Mouse (Mus musculus) hindbrain, embryonic 15.5 days (tissue): ENCODE data around the gene Ormdl3. TPM values are rescaled to one million over a fixed set of nuclear protein-coding genes. Genes with fewer than 3 reads are reported as not detected.

ENCODE experiments used
- ATAC-seq: fragments of 200-750 bp; cut with Nextera tagmentation; 2 replicates; pipeline ENCODE4 v1.8.0; 2017; ENCODE audit warnings: low read depth, moderate number of reproducible peaks, moderate TSS enrichment; ENCODE audit not compliant: low FRiP score
- H3K27ac ChIP-seq: fragments of 300-500 bp; sonication (generic); replicated peaks from 2 replicates; pipeline ENCODE4 v1.5.1; 2015; ENCODE audit warnings: mild to moderate bottlenecking, inconsistent platforms
- H3K27me3 ChIP-seq: fragments of 300-500 bp; sonication (generic); 2 replicates; pipeline ENCODE4 v1.6.1; 2015; ENCODE audit warnings: control low read depth, inconsistent platforms
- H3K36me3 ChIP-seq: fragments of 300-500 bp; sonication (generic); 2 replicates; pipeline ENCODE4 v1.6.1; 2015; ENCODE audit warnings: control low read depth, inconsistent platforms
- H3K4me1 ChIP-seq: fragments of 300-500 bp; sonication (generic); replicated peaks from 2 replicates; pipeline ENCODE4 v1.6.1; 2015; ENCODE audit warnings: control low read depth, inconsistent platforms
- H3K4me2 ChIP-seq: fragments of 300-500 bp; sonication (generic); 2 replicates; pipeline ENCODE4 v1.6.1; 2015; ENCODE audit warnings: moderate library complexity, mild to moderate bottlenecking, inconsistent platforms
- H3K4me3 ChIP-seq: fragments of 300-500 bp; sonication (generic); 2 replicates; pipeline ENCODE4 v1.5.1; 2015; ENCODE audit warnings: mild to moderate bottlenecking, inconsistent platforms
- H3K9ac ChIP-seq: fragments of 300-500 bp; sonication (generic); 2 replicates; pipeline ENCODE4 v1.6.1; 2015; ENCODE audit warnings: inconsistent platforms
- H3K9me3 ChIP-seq: fragments of 300-500 bp; sonication (generic); 2 replicates; pipeline ENCODE4 v1.6.1; 2016; ENCODE audit warnings: control low read depth, inconsistent platforms
- WGBS: fragments of 180-500 bp; shearing (Covaris S2); methylation state at CpG from one replicate; pipeline ENCODE4 v1.1.7; 2015; 5-methylcytosine and 5-hydroxymethylcytosine counted together
- polyA plus RNA-seq: library from polyadenylated mRNA; unstranded; fragments of >200 nt; fragmentation: Nextera tagmentation; extraction: Ambion mirVana; gene quantifications from 2 replicates; pipeline ENCODE4 v1.2.1, GENCODE M21; 2015

Ormdl3 gene
- polyA plus RNA-seq, 1 experiment from 2014 or later = 108 TPM

GRCm38 (mm10) chr11:98546529-98547307 is 40.5 kb downstream of the Ormdl3 start:
- peaks cover 16% of the 10 kb centered on the region for H3K4me1 ChIP-seq
- WGBS = 48% methylated on average over 12 of the region's 12 CpGs
- H3K9me3 ChIP-seq = no peaks in the 10 kb centered on the region
- H3K36me3 ChIP-seq = no peaks in the 10 kb centered on the region
- ATAC-seq = no peak
- H3K27ac ChIP-seq = no peak overlapping the region
- peaks cover 79% of the 10 kb centered on the region for H3K27me3 ChIP-seq
- no peak overlapping the region for H3K4me2 ChIP-seq
- H3K9ac ChIP-seq = no peak overlapping the region
- no peak overlapping the region for H3K4me3 ChIP-seq

- no peak for ATAC-seq
- Histone ChIP-seq H3K9ac (peak within 1 kb of the TSS; percentile 28; the same call in 1 of the 2 replicates), H3K9me3 (no peaks in the 10 kb centered on the region), H3K27me3 (peaks cover 85% of the 10 kb centered on the region), H3K4me3 (peak within 1 kb of the TSS; percentile 44), H3K36me3 (no peaks in the 10 kb centered on the region), H3K4me1 (peaks cover 13% of the 10 kb centered on the region), H3K4me2 (peak within 1 kb of the TSS; percentile 91), H3K27ac (no peak within 1 kb of the TSS)
- under 1% methylated on average over 58 of the region's 58 CpGs for WGBS
Observed at GRCm38 (mm10) chr11:98545711-98546231, 41.4 kb downstream of the Ormdl3 start, which contains the start of gene Ikzf3. Gene Ikzf3 (minus strand): TSS chr11:98546031.

DNA sequence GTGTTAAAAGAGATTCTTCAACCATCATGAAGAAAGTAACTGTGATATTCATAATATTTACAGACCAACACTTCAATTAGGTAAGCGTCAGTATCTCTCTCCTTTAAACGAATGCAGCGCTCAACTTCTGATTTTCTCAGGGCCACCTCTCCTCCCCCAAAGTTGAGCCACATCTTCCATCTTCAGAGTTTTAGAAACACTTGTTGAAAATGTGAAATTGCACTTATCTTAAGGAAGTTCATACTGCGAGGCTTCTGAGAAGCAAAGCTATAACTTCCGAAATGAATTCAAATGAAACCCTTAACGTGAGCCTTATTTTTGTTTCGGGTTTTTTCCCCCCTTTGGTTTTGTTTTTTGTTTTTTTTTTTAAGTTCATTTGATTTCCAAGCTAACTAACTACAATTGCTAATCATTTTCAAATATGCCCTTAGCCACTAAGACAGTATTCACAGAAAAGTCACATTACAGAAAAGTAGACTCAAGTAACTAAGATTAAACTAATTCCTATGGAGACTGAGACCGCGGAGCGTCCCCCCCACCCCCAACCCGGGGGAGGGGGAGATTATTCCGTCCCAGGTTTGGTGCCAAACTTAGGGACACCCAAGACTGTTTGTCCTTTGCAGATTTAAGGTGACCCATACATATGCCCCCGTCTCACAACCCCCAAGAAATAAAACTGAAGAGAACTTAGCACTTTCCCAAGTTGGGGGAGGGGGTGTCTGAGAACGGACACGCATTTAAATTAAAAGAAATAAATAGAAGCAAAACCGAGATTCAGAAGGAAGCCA is 42.1 kb downstream of the Ormdl3 start:
- no peak for ATAC-seq
- peaks cover 81% of the 10 kb centered on the region for H3K27me3 ChIP-seq
- H3K9ac ChIP-seq = peak overlapping the region; percentile 28; the same call in 1 of the 2 replicates
- H3K4me1 ChIP-seq = peaks cover 9% of the 10 kb centered on the region
- H3K4me2 ChIP-seq = peak overlapping the region; percentile 91
- H3K9me3 ChIP-seq = no peaks in the 10 kb centered on the region
- no peaks in the 10 kb centered on the region for H3K36me3 ChIP-seq
- WGBS = 4% methylated on average over 16 of the region's 16 CpGs
- peak overlapping the region; percentile 44 for H3K4me3 ChIP-seq
- H3K27ac ChIP-seq = no peak overlapping the region

DNA sequence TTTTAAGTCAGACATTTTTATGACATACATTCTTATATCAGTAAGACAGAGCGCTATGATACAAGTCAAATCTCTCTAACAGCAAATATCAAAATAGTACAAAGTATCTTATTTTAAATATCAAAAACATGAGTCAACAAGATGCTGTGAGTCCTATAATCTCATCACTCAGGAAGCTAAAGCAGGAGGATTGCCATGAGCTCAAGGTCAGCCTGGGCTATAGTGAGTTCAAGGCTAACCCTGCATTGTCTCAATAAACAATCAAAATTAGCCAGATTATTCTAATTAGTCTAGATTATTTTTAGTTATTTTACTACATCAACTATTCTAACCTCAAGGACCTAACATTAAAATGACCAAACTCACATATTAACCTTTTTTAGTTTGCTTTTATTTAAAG is 43.8 kb downstream of the Ormdl3 start:
- WGBS = 84% methylated on average over 1 of the region's 1 CpGs
- H3K4me1 ChIP-seq = peaks cover 9% of the 10 kb centered on the region
- no peak overlapping the region for H3K9ac ChIP-seq
- H3K4me3 ChIP-seq = no peak overlapping the region
- H3K27me3 ChIP-seq = peaks cover 64% of the 10 kb centered on the region
- no peaks in the 10 kb centered on the region for H3K9me3 ChIP-seq
- no peak for ATAC-seq
- no peaks in the 10 kb centered on the region for H3K36me3 ChIP-seq
- H3K4me2 ChIP-seq = no peak overlapping the region
- H3K27ac ChIP-seq = no peak overlapping the region

DNA sequence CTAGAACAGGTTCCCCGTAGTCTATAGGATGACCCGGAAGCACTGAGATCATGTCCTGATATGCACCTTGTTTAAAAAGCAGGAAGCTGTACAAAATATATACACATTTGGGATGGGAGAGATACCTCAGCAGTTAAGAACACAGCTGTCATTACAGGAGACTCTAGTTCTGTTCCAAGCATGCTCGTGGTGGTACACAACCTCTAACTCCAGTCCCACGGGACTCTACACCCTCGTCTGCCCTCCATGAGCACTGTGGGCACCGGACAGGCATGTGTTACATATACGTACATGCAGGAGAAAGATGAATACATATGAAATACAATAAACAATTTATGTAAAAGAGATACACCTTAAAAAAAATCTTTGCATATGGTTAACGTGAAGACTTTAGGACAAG is 44.6 kb downstream of the Ormdl3 start:
- Histone ChIP-seq H3K27ac (no peak overlapping the region), H3K4me3 (no peak overlapping the region), H3K27me3 (peaks cover 56% of the 10 kb centered on the region), H3K4me1 (peaks cover 9% of the 10 kb centered on the region), H3K9me3 (no peaks in the 10 kb centered on the region), H3K4me2 (no peak overlapping the region), H3K36me3 (no peaks in the 10 kb centered on the region), H3K9ac (no peak overlapping the region)
- ATAC-seq = no peak
- 81% methylated on average over 8 of the region's 8 CpGs for WGBS

DNA sequence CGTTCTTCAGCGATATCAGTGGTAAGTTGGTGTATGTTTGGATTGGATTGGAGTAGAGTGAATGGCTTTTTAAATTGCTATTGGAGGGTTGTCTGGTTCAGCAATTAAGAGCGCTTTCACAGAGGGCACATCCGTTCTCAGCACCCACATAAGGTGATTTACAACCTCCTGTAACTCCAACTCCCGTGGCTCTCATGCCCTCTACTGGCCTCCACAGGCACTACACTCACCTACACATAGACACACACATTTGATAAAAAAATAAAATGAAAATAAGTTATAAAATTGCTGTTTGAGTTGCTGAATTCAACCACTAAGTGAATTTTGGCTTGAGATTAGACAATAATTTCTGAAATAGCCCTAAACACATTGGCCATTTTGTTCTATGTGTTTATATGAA is 46.8 kb downstream of the Ormdl3 start:
- Histone ChIP-seq H3K9me3 (no peaks in the 10 kb centered on the region), H3K4me3 (no peak overlapping the region), H3K9ac (no peak overlapping the region), H3K27me3 (peaks cover 33% of the 10 kb centered on the region), H3K36me3 (no peaks in the 10 kb centered on the region), H3K27ac (no peak overlapping the region), H3K4me1 (peaks cover 2% of the 10 kb centered on the region), H3K4me2 (no peak overlapping the region)
- no peak for ATAC-seq
- WGBS = 87% methylated on average over 5 of the region's 5 CpGs

GRCm38 (mm10) chr11:98537480-98538034 is 49.6 kb downstream of the Ormdl3 start:
- ATAC-seq = no peak
- Histone ChIP-seq H3K27me3 (peaks cover 15% of the 10 kb centered on the region), H3K27ac (no peak overlapping the region)

More at GRCm38 (mm10) chr11:98537480-98538034, 49.6 kb downstream of the Ormdl3 start:
- Histone ChIP-seq H3K4me1 (no peaks in the 10 kb centered on the region), H3K36me3 (no peaks in the 10 kb centered on the region), H3K9me3 (no peaks in the 10 kb centered on the region), H3K9ac (no peak overlapping the region), H3K4me2 (no peak overlapping the region), H3K4me3 (no peak overlapping the region)

Other genes starting within 250 kb of the Ormdl3 start
- gene Ppp1r1b, start 239.0 kb downstream of the Ormdl3 start, polyA plus RNA-seq = 6.1 and 6.9 TPM in 2 replicates
- 36.5 and 40.3 TPM in 2 replicates for gene Stard3, start 229.0 kb downstream of the Ormdl3 start, polyA plus RNA-seq
- 0.39 TPM in 1 of 2 replicates, not detected in the other for gene Tcap, start 203.6 kb downstream of the Ormdl3 start, polyA plus RNA-seq
- gene Pnmt, start 200.9 kb downstream of the Ormdl3 start, polyA plus RNA-seq = 3.7 and 4.0 TPM in 2 replicates
- gene Pgap3, start 186.9 kb downstream of the Ormdl3 start, polyA plus RNA-seq = 7.4 and 9.6 TPM in 2 replicates
- 8.9 and 9.0 TPM in 2 replicates for gene Erbb2, start 174.9 kb downstream of the Ormdl3 start, polyA plus RNA-seq
- gene Mien1, start 148.4 kb downstream of the Ormdl3 start, polyA plus RNA-seq = 246 and 250 TPM in 2 replicates
- gene Grb7, start 141.0 kb downstream of the Ormdl3 start, polyA plus RNA-seq = 1.1 and 1.3 TPM in 2 replicates
- gene Ikzf3, start 41.3 kb downstream of the Ormdl3 start, polyA plus RNA-seq = 0.29 TPM in 1 of 2 replicates, not detected in the other
- gene Zpbp2, start 36.3 kb downstream of the Ormdl3 start, polyA plus RNA-seq = 0.13 and 0.25 TPM in 2 replicates
- gene Lrrc3c, start 10.9 kb upstream of the Ormdl3 start, polyA plus RNA-seq = not detected in 2 replicates
- gene Gm12355, start 38.3 kb upstream of the Ormdl3 start, polyA plus RNA-seq = 0.48 and 0.54 TPM in 2 replicates
- not detected in 2 replicates for gene Gsdma3, start 39.0 kb upstream of the Ormdl3 start, polyA plus RNA-seq
- gene Gsdma2, start 59.4 kb upstream of the Ormdl3 start, polyA plus RNA-seq = not detected in 2 replicates
- 0.09 TPM in 1 of 2 replicates, not detected in the other for gene Gsdma, start 77.0 kb upstream of the Ormdl3 start, polyA plus RNA-seq
- gene Psmd3, start 95.2 kb upstream of the Ormdl3 start, polyA plus RNA-seq = 193 and 204 TPM in 2 replicates
- gene Csf3, start 113.9 kb upstream of the Ormdl3 start, polyA plus RNA-seq = not detected in 2 replicates
- 67.0 and 70.3 TPM in 2 replicates for gene Med24, start 142.1 kb upstream of the Ormdl3 start, polyA plus RNA-seq
- 136 and 138 TPM in 2 replicates for gene Thra, start 153.3 kb upstream of the Ormdl3 start, polyA plus RNA-seq
- gene Nr1d1, start 188.0 kb upstream of the Ormdl3 start, polyA plus RNA-seq = 3.9 and 4.3 TPM in 2 replicates
- gene Msl1, start 208.1 kb upstream of the Ormdl3 start, polyA plus RNA-seq = 31.7 and 33.1 TPM in 2 replicates
- 49.4 and 54.2 TPM in 2 replicates for gene Casc3, start 217.5 kb upstream of the Ormdl3 start, polyA plus RNA-seq
- gene Rapgefl1, start 249.4 kb upstream of the Ormdl3 start, polyA plus RNA-seq = 10.5 and 13.1 TPM in 2 replicates